Mouse (Mus musculus): ENCODE results near the gene Gdpd5.

The Gdpd5 gene

GRCm38 (mm10) chr7:99381214-99382087, at the start of gene Gdpd5:
TSS of gene Gdpd5 (plus strand) at chr7:99381414.
- DNase-seq (ENCODE audit: low read depth, low spot score) = peak; percentile 98

DNA sequence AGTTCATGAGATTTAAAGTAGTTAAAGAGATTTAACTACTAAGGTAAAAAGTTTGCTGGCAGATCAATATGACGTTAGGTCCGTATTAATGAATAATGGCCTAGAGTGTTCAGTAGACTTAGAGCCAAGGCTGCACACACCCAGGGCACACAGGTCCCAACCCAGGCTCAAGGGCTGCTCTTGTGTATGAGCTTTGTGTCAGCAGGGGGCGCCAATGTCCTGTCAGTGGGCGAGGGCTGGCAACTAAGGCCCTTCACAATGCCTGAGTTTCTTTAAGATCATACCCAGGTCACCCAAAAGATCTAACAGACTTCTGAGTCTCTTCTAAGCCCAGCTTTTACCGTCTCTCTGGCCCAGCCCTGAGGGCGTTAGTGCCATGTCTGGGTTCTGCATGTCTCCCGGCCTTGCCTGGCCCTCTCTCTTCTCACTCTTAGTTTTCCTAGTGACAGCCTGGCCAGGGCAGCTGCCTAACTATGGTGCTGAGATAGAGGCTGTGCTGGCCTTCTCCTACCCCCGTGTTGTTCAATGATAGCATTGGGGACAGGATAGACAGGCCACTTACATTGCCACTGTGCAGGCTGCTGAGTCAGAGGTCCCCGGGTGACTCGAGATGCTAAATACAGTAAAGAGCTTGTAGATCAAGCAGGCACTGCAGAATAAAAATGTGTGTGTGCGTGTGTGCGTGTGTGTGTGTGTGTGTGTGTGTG, 48.3 kb upstream of the Gdpd5 start:
- DNase-seq (ENCODE audit: low read depth, low spot score) = peak; percentile 55

DNA sequence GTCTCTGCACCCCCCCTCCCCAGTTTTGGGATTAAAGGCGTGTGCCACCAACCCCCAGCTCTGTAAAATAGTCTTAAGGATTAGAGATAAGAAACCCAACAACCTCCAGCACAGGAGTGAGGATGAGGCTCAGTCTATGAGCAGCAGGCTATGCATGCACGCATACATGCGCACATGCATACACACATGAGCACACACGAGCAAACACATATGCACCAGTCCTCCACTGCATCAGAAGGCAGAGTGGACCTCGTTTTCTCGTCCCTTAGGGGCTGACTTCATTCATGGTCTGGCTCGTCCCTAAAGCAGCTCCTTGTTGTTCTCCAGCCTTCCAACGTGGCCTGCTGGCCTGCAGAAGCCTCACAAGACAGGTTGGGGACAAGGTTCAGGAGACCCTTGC, 40.5 kb upstream of the Gdpd5 start:
- DNase-seq (ENCODE audit: low read depth, low spot score) = no peak

GRCm38 (mm10) chr7:99343577-99343976, 37.6 kb upstream of the Gdpd5 start:
- no peak for DNase-seq (ENCODE audit: low read depth, low spot score)

- no peak for DNase-seq (ENCODE audit: low read depth, low spot score)
Measured at GRCm38 (mm10) chr7:99347268-99347667, 33.9 kb upstream of the Gdpd5 start.

GRCm38 (mm10) chr7:99348883-99349282, 32.3 kb upstream of the Gdpd5 start:
- DNase-seq (ENCODE audit: low read depth, low spot score) = no peak

GRCm38 (mm10) chr7:99349782-99350720, 31.2 kb upstream of the Gdpd5 start:
- DNase-seq (ENCODE audit: low read depth, low spot score) = no peak

GRCm38 (mm10) chr7:99351104-99351801, 30.0 kb upstream of the Gdpd5 start:
- no peak for DNase-seq (ENCODE audit: low read depth, low spot score)

- DNase-seq (ENCODE audit: low read depth, low spot score) = no peak
Measured at GRCm38 (mm10) chr7:99351802-99352517, 29.3 kb upstream of the Gdpd5 start.

DNA sequence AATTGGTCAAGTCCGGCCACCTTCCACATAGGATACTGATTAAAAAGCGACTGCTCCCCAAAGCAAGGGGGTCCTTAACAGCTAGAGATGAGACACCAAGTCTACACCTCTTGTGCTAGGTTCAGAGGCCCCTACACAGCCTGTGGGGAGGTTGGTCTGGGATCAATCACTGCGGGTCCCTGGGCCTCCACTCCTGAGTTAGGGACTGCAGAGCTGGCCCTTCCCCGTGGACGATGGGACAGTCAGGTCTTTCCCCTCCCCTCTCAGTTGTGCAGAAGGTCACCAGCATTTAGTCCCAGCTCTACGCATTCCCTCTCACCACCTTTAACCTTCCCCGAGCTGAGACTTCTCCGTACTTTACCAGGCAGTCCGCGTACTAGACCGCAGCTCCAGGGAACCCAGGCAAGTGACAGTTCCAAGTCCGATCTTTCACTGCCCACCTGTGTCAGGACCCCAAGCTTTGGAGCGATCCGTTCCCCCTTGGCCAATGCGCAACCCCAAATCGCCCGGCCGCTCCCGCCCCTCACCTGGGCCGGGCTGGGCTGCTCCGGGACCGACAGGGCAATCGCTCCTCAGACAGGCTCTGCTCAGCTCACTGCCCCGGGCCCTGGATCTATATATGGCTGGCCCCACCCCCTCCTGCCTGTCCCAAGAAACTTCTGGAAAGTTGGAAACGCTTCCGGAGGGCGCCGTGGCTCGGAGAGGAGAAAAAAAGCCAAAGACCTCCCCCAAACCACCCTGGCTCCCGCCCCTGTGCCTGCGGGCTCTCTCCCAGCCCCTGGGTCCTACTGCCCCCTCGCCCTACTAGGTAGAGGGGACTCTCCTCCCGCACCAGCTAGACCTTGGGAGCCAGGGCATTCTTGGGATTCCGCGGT, 28.5 kb upstream of the Gdpd5 start, which contains the start of gene Serpinh1:
Gene Serpinh1, minus strand, starts transcription at position 714 of the 875 bp plus-strand sequence.
- DNase-seq (ENCODE audit: low read depth, low spot score) = no peak

DNA sequence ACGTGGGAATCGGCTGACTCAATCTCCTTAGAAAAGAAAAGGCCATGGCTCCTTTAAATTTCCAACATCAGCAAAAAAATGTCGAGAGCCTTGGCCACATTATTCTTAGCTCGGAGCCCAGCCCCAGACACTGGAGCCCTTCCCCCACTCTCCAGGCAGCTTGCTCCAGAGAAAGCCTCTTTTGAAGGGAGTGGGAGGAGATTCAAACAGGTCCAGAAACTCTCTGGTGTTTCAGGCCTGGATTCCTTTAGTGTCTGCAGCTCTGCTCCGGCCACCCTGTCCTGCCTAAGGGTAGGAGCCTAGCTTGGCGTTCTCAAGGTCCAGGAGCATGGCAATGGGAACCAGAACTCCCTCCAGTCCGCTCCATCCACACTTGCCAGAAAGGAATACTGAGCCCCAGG, 25.5 kb upstream of the Gdpd5 start:
- no peak for DNase-seq (ENCODE audit: low read depth, low spot score)

DNA sequence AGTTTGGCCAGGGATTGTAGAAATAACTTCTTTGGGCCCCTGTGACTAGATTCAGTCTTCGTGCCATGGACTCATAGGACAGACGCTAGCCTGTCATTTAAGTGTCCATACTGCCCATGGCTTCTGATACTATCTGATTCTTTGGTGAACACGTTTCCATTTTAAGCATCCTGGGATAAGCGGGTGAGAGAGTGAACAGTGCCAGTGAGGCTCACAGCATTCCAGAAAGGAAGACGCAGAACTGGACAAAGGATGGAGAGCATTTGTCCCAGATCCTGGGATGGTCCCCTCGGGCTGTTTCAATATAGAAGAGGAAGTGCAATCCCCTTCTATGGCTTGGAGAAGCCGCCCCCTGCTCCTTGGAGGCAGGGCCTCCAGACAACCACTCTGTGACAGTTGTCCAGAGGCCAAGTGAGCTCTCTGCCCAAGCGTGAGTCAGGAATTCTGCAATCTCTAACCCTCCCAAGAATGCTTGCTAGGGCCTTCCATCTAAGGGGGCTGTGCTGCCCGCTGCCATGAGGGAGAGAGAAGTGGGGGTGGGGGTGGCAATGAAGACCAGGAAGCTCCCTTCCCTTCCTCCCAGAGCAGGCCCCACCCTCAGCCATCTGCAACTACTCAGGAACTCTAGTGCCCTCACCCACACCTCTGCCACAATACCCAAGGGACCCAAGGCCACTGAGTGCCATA, 24.8 kb upstream of the Gdpd5 start:
- DNase-seq (ENCODE audit: low read depth, low spot score) = no peak

DNA sequence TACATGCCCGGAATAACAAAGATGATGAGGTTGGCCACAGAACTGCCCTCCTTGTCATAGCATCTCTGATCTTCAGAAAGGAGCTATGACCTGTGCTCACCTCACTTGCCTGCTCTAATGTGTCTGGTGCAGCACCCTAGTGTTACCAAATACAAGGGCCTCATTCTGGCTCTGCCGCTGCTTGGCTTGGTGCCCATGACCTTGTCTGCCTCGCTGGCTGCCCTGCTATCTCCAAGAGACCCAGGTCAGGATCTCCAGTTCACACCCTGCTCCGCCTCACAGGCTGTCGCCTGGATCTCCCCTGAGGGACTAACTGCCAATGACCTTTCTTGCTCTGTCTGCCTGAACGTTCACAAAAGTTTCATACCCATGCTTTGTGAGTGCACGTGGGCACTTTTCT, 24.0 kb upstream of the Gdpd5 start:
- no peak for DNase-seq (ENCODE audit: low read depth, low spot score)

GRCm38 (mm10) chr7:99358371-99358770, 22.8 kb upstream of the Gdpd5 start:
- DNase-seq (ENCODE audit: low read depth, low spot score) = no peak

DNA sequence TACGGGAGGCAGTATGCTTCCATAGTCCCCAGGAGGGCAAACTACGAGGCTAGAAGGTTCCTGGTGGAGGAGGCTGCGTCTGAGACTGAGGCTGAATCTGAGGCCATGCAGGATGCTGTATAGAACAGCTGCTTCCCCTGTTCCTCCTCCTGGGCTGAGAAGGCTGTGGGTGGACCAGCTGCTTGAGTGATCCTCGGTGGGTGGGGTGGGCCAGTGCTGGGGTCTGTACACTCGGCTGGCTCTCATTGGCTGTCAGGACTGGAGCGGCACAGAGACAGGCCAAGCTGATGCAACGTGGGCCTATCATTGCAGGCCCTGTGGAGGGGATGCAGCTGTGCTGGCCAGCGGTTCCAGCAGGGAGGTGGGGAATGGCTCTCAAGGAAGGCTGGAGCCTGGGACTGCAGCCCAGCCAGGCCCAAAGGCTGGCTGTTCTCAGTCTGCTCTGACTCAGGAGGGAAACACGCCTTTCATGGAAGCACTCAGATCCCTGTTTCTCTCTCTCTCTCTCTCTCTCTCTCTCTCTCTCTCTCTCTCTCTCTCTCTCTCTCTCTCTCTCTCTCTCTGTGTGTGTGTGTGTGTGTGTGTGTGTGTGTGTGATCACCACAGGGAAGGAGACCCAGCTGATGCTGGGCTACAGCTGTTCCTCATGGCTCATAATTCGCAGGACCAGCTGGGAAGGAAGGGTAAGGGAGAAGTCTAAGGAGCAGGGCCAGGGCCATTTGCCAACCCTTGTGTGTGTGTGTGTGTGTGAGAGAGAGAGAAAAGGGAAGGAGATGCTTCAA, 21.0 kb upstream of the Gdpd5 start:
- DNase-seq (ENCODE audit: low read depth, low spot score) = no peak

DNA sequence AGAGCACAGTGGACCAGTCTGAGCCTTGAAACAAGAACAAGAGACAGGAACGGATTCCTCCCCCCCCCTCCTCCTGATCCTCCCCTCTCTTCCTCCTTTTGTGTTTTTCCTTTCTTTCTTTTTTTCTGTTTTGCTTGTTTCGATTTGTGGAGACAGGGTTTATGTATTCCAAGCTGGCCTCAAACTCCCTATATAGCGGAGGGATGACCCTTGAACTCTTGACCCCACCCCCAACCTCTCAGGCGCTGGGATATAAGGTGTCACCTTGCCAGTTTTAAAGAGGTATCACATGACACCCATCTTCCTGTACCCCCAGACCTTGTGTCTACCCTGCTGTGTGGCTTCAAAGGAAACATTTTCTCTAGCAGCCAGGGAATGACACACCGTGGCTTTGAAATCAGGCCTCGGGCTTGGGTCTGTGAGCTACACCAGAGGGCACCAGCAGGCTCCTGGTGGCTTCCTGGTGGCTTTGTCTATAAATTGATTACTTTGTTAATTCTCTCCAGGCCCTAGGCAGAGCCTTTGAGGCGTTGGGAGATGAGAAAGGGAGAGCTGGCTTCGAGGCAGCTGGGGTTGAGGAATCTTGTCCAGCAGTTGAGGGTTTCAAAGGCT, 20.3 kb upstream of the Gdpd5 start:
- DNase-seq (ENCODE audit: low read depth, low spot score) = no peak

DNA sequence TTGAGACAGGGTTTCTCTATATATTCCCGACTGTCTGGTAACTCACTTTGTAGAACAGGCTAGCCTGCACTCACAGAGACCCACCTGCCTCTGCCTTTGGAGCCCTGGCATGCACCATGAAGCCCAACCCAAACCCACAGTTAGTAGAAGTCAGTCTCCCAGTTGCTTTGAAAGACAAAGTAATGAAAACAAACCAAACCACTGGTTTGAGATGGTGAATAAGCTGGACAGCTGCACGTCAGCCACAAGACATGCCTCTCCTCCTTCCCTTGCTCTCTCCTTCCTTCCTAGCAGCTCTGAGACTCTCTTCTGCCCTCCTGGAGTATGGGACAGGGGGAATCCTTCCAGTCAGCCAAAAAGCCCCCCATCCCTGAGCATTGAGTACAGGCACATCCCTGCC, 19.1 kb upstream of the Gdpd5 start:
- no peak for DNase-seq (ENCODE audit: low read depth, low spot score)

- DNase-seq (ENCODE audit: low read depth, low spot score) = peak; percentile 49
Measured at GRCm38 (mm10) chr7:99365069-99365468, 16.1 kb upstream of the Gdpd5 start.

Measured in CD4-positive helper T cell, adult 2 months (primary cell).